Mouse (Mus musculus) MEL (cell line): ENCODE results near the gene Otog.

Experiments
- BHLHE40 ChIP-seq: IDR thresholded peaks from 2 replicates; pipeline ENCODE4 v1.6.1; 2012; ENCODE audit warnings: low read depth, mild to moderate bottlenecking, inconsistent platforms, low read length, improper control_type of control experiment, borderline replicate concordance
- CTCF ChIP-seq, 3 experiments: IDR thresholded peaks in 2 of 3; conservative IDR thresholded peaks in 1 of 3; 2 replicates each; pipeline ENCODE4 v1.5.1; 2011 to 2012; ENCODE audit warnings: low read length in 3 of 3, low read depth in 2 of 3, mild to moderate bottlenecking in 2 of 3, improper control_type of control experiment in 1 of 3, inconsistent platforms in 1 of 3, mixed read lengths in 1 of 3, moderate library complexity in 1 of 3; ENCODE audit not compliant: control insufficient read depth in 1 of 3, insufficient read depth in 1 of 3, poor library complexity in 1 of 3, severe bottlenecking in 1 of 3
- E2F4 ChIP-seq: IDR thresholded peaks from 2 replicates; pipeline ENCODE4 v1.6.1; 2011; ENCODE audit warnings: low read depth, low read length, improper control_type of control experiment, borderline replicate concordance
- EP300 ChIP-seq, 2 experiments: IDR thresholded peaks; 2 replicates each; pipeline ENCODE4 v1.6.1; 2011; ENCODE audit warnings: improper control_type of control experiment in 2 of 2, low read length in 2 of 2, low read depth in 1 of 2, mild to moderate bottlenecking in 1 of 2
- NRF1 ChIP-seq: IDR thresholded peaks from 2 replicates; pipeline ENCODE4 v1.6.1; 2014; ENCODE audit warnings: low read depth, mild to moderate bottlenecking, inconsistent platforms, low read length, improper control_type of control experiment, moderate library complexity; ENCODE audit not compliant: poor library complexity, insufficient read depth, severe bottlenecking
- POLR2A ChIP-seq, 2 experiments: IDR thresholded peaks; 2 replicates each; pipeline ENCODE4 v1.6.1; 2011 to 2012; ENCODE audit warnings: low read length in 2 of 2, mild to moderate bottlenecking in 2 of 2, control low read depth in 1 of 2, improper control_type of control experiment in 1 of 2, low read depth in 1 of 2, moderate library complexity in 1 of 2; ENCODE audit not compliant: control insufficient read depth in 1 of 2, insufficient read depth in 1 of 2, poor library complexity in 1 of 2
- POLR2AphosphoS2 ChIP-seq: IDR thresholded peaks from 2 replicates; pipeline ENCODE4 v1.6.1; 2011; ENCODE audit warnings: low read length, improper control_type of control experiment
- ZKSCAN1 ChIP-seq: IDR thresholded peaks from 2 replicates; pipeline ENCODE4 v1.6.1; 2012; ENCODE audit warnings: low read depth, mild to moderate bottlenecking, inconsistent platforms, low read length, improper control_type of control experiment, moderate library complexity

DNA sequence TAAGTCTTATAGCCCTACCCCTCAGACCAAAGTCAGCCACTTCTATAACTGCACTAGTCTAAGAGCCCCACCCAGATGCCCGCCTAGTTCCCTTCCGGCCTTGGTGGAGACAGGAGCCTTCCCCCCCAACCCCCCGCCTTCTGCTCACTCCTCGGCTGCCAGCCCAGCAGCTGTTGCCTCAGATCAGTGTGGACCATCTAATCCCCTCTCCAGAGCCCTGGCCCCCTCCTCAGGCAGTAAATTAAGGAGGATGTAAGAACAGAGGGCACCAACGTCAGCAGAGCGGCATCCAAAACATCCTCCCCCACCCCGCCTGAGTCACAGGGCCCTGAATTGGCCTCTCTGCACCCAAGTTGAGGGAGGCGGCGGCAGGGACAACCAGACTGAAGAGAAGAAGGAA lies 100.7 kb downstream of the Otog start:
- no peak for TF ChIP-seq CTCF (IDR thresholded peaks at IDR 0.05 in 2 of 3, conservative IDR thresholded peaks at IDR 0.05 in 1 of 3; ENCODE audit: control insufficient read depth in 1 of 3, insufficient read depth in 1 of 3, low read depth in 2 of 3, low read length in 3 of 3, poor library complexity in 1 of 3, severe bottlenecking in 1 of 3)
- no peak for TF ChIP-seq E2F4
- TF ChIP-seq POLR2AphosphoS2 = no peak
- TF ChIP-seq ZKSCAN1 = no peak
- TF ChIP-seq POLR2A (IDR thresholded peaks at IDR 0.05; ENCODE audit: control insufficient read depth in 1 of 2, insufficient read depth in 1 of 2, low read depth in 1 of 2, low read length in 2 of 2, poor library complexity in 1 of 2) = no peak
- no peak for TF ChIP-seq EP300 (IDR thresholded peaks at IDR 0.05; ENCODE audit: low read depth in 1 of 2, low read length in 2 of 2)
- TF ChIP-seq BHLHE40 = no peak
- no peak for TF ChIP-seq NRF1
